Mouse (Mus musculus): ENCODE measurements around the gene Cfap43.

The Cfap43 gene

DNA sequence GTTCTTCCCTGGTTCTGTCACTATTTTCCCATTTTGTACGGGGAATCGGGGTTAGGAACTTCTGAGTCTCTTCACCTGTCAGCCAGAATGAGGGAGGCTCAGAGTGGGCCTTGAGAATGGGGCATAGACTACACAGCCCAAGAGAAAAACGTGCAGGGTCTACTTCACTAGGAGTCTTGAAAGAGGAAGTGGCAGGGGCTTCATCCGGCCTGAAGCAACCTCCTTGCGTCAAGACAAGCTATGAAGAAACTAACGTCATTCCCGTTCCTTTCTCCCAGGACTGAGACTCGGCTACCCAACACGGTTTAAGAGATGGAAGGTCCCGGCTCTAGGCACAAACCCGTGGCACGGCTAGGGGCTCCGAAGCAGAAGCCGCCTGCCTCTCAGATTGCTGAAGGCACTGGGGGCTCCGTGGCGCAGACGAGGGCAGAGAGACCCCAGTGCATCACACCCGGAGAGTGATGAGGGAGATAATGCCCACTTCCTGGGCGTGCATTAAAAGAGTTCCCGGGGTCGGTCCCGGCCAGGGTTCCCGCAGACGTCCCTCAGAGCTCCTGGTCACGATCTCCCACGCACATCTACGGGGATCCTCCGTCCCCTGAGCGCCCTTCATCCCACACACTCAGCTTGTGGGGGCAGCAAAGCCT lies 509 bp downstream of the Cfap43 start:
- in situ Hi-C loops (cut with MboI; ENCODE audit: low pct_unique_long_range_greater_than_20kb in 1 of 2, low sequenced_read_pairs in 2 of 2, unreplicated experiment in 1 of 2) = no loop called here

DNA sequence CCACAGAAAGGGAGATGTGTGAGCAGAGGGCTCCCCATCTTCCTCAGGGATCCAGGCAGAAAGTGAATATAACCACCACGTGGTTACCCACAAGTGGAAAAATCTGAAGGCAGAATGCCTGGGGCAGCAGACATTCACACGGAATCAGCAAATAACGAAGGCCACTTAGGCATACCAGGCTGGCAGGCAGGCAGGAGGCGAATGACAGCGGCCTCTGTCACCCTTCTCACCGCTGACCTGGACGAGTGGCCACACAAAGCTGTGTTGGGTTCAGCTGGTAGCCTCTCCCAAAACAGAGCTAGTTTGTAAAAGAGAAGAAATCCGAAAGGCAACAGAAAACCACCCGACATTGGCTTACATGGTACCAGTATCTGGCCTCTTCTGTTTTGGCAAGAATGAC lies 1.1 kb downstream of the Cfap43 start:
- in situ Hi-C loops (cut with MboI; ENCODE audit: low pct_unique_long_range_greater_than_20kb in 1 of 2, low sequenced_read_pairs in 2 of 2, unreplicated experiment in 1 of 2) = no loop called here

DNA sequence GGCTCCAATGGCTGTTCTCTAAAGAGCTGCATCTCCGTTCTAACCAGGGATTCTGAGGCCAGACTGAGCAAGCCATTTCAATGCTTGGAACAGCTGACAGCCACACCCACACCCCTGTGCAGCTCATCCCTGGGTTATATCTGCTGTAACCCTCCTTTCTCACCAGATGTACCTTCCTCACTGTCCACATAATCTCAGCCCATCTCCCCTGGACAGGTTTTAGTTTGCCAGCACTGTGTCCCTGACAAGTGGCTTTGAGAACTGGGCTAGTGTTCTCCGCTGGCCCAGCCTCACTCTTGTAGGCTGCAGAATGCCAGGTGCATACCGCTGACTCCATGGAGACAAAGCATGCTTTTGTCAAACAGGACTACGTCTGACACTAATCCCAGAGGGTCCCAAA lies 1.7 kb downstream of the Cfap43 start:
- in situ Hi-C loops (cut with MboI; ENCODE audit: low pct_unique_long_range_greater_than_20kb in 1 of 2, low sequenced_read_pairs in 2 of 2, unreplicated experiment in 1 of 2) = no loop called here

DNA sequence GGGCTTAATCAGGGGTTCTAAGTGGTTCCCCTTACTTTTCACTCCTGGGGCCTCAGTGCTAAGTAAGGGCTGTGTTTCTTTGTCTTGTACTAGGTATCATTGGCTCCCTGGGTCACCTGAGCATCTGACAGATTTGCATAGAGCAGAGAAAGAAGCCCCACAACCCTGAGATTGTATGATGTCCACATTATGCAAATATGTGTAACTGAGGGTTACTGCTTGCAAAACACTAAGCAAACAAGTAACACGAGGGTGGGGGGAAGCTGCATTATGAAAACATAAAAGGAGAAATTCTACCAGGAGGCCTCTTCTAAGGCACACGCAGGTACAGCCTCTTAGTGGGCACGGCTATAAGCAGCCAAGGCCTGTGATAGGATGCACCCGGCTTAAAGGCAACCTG lies 3.8 kb downstream of the Cfap43 start:
- in situ Hi-C loops (cut with MboI; ENCODE audit: low pct_unique_long_range_greater_than_20kb in 1 of 2, low sequenced_read_pairs in 2 of 2, unreplicated experiment in 1 of 2) = no loop called here

DNA sequence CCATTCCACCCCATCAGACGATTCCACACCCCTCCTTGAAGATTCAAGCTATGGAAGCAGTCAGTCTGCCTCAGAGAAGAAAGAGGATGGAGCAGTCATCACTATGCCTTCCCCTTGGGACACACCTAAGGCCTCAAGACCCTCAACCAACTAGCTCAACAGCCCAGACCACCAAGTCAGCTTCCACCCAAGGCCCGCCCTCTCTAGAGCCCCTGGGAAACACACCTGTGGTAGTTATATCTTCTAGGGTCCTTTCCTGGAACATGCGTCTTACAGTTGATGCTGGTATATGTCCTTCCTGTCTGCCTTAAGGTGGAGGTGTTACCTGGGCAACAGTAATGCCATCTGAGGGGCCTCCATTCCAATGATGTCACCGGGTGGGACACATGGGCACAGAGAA lies 4.9 kb downstream of the Cfap43 start:
- in situ Hi-C loops (cut with MboI; ENCODE audit: low pct_unique_long_range_greater_than_20kb in 1 of 2, low sequenced_read_pairs in 2 of 2, unreplicated experiment in 1 of 2) = no loop called here

DNA sequence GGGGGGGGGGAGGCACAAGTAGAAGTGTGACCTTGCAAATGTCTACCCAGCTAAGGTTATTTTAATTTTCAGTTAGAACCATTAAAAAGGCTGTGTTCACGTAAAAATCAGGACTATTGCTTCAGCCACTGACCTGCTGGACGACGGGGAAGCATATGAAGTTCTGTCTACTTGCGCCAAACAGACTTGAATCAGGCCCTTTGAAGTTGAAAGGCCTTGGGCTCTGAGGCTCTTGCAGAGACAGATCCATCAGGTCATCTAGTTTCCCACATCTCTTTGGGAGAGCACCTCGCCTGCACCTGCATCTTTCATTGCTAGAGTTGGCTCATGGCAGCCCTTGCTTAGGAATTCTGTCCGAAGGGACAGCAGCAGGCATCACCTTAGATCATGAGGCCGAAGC lies 5.7 kb downstream of the Cfap43 start:
- in situ Hi-C loops (cut with MboI; ENCODE audit: low pct_unique_long_range_greater_than_20kb in 1 of 2, low sequenced_read_pairs in 2 of 2, unreplicated experiment in 1 of 2) = no loop called here

DNA sequence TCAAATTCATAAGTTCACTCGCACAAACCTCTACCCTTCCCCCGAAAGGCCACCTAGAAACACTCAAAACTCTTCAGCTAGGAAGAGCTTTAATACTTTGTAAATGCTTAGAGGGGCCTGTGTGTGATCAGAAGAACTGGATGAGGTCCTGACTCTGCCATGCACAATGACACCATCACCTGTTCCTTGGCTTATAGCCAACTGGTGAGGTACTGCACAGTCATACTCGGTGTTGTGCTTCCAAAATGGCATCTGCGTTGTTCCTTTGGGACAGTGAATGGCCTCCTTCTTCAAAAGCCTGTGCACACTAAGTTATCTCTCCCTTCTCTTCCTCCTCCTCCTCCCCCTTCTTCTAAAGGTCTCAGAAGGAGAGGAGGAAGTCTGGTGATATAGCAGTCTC lies 8.3 kb downstream of the Cfap43 start:
- in situ Hi-C loops (cut with MboI; ENCODE audit: low pct_unique_long_range_greater_than_20kb in 1 of 2, low sequenced_read_pairs in 2 of 2, unreplicated experiment in 1 of 2) = no loop called here

DNA sequence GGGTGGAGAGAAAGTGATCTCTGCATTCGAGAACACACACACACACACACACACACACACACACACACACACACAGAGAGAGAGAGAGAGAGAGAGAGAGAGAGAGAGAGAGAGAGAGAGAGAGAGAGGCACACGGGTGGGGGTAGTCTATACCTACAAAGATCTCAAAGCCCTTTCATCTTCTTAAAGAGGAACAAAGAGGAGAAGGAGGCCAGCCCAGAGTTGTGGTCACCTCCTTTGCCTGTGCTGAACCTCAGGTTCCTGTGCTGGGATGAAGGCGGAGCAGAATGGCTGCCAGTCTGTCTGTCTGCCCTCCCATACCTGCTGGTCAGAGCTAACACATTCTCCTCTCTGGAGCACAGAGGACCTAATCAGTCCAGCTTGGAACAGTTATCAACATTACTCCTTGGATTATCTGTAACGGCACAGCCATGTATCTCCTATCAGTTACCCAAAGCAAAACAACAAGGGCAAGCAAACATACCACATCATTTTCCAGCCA lies 8.9 kb downstream of the Cfap43 start:
- in situ Hi-C loops (cut with MboI; ENCODE audit: low pct_unique_long_range_greater_than_20kb in 1 of 2, low sequenced_read_pairs in 2 of 2, unreplicated experiment in 1 of 2) = no loop called here

DNA sequence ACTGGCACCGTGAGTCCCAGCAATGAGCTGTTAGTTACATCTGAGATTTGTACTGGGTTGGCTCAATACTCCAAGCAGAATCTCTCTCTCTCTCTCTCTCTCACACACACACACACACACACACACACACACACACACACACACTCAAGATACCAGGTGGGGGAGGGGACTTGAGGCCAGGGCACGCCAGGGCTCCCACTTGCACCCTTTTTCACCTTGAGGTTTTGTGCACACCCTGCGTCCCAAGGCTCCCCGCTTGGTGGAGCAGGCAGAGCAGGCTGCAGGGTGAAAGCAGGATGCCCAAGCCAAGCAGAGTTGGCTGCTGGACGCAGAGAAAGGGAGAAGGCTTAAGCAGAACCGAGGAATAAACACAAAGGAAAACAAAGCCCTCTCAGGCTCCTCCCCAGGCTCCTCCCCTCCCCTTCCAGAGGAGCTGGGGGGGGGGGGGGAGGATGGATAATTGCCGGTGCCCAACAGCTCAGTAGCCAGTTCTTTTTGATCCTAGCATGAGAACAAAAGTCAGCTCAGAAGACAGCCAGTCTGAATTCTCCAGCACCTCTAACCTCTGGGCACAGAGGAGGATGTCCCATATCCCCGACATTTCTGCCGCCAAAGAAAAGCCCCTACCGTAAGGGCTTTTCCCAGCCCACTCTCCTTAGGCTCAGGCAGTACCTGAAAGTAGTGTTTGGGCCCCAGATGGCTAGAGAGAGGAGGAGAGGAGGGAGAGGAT lies 9.5 kb downstream of the Cfap43 start:
- in situ Hi-C loops (cut with MboI; ENCODE audit: low pct_unique_long_range_greater_than_20kb in 1 of 2, low sequenced_read_pairs in 2 of 2, unreplicated experiment in 1 of 2) = no loop called here

DNA sequence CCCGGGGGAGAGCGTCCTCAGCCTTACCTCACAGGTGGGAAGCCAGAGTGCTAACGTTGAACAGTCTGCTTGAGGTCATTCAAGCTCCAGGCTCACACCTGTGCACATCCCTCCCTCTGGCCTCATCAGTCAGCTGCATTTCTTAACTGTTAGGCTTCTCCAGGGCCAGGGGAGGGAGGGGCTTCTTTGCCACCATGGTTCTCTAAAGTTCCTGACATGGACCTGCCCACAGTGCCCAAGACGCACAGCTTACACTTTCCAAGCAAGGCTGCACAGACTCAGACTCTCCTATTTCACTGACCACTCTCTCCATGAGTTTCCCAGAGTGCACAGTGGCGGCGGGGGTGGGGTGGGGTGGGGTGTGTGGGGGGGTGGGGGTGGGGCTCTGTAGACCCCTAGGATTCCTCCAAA lies 10.1 kb downstream of the Cfap43 start:
- in situ Hi-C loops (cut with MboI; ENCODE audit: low pct_unique_long_range_greater_than_20kb in 1 of 2, low sequenced_read_pairs in 2 of 2, unreplicated experiment in 1 of 2) = no loop called here

DNA sequence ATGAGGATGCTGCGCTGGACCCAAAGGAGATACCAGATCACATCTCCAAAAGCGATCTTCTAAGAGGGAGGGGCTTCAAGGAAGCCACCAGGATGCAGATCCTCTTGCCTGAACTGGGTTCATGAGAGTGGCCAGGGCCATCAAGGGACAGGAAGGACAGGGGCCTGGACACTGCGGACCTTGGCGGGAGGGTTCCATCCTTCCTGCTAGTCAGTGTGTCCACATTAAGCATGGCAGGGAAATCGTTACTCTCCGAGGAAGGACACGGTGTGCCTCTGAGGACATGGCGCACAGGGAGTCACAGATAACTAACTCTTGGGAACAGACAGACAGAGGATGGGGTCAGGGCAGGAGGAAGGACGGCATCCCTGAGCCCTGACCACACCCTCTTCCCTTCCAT lies 11.5 kb downstream of the Cfap43 start:
- in situ Hi-C loops (cut with MboI; ENCODE audit: low pct_unique_long_range_greater_than_20kb in 1 of 2, low sequenced_read_pairs in 2 of 2, unreplicated experiment in 1 of 2) = no loop called here

DNA sequence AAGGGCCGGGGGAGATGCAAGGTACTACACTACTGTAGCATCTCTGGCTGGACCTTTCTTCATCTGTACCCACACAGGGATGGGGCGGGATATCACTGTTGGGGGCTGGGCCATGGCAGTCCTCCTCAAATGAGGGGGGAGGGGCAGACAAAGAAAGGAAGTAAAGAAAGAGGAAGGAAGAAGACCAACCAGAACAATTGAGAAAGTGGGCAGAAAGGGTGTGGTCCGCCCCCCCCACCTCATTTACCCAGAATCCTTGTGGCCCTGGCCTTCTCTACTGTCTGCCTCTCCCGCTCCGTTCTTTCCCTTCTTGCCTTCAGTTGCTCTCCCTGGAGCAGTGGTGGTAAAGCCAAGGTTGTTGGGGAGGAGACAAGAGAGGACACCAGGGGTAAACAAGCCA lies 13.5 kb downstream of the Cfap43 start:
- in situ Hi-C loops (cut with MboI; ENCODE audit: low pct_unique_long_range_greater_than_20kb in 1 of 2, low sequenced_read_pairs in 2 of 2, unreplicated experiment in 1 of 2) = no loop called here

DNA sequence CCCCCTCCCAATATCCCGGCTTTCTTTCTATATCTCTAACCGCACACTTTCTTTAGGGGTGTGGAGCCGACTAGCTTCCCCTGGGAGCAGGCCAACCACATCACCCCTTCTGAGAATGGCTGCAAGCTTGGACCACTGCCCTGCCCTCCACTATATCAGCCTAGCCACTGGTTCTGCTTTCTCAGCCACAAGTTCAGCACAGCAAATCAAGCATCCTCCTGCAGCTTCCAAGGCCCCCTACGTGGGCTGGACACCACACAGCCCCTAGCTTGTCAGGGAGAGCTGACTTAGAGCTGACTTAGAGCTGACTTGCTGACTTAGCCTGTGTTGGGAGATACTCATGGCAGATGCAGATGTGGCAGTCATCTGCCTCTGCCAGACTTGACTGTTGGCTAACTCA lies 14.0 kb downstream of the Cfap43 start:
- in situ Hi-C loops (cut with MboI; ENCODE audit: low pct_unique_long_range_greater_than_20kb in 1 of 2, low sequenced_read_pairs in 2 of 2, unreplicated experiment in 1 of 2) = no loop called here

DNA sequence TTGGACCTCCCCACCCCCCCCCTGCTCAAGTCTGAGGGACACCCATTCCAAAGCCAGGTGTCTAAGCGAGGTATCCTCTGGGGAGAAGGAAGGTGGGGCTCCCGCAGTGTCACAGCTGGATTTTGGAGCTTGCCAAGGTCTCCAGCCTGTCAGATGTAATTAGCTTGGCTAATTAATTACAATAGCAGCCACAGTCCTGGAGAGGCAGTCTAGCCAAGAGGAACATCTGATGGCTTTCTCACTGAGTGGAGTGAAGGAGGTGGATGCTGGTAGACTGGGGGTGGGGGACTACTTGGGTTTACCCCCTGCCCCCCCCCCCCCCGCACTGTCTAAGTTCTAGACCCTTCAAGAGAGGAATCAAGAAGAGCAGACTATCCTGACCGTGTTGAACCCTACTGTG lies 15.4 kb downstream of the Cfap43 start:
- in situ Hi-C loops (cut with MboI; ENCODE audit: low pct_unique_long_range_greater_than_20kb in 1 of 2, low sequenced_read_pairs in 2 of 2, unreplicated experiment in 1 of 2) = no loop called here

DNA sequence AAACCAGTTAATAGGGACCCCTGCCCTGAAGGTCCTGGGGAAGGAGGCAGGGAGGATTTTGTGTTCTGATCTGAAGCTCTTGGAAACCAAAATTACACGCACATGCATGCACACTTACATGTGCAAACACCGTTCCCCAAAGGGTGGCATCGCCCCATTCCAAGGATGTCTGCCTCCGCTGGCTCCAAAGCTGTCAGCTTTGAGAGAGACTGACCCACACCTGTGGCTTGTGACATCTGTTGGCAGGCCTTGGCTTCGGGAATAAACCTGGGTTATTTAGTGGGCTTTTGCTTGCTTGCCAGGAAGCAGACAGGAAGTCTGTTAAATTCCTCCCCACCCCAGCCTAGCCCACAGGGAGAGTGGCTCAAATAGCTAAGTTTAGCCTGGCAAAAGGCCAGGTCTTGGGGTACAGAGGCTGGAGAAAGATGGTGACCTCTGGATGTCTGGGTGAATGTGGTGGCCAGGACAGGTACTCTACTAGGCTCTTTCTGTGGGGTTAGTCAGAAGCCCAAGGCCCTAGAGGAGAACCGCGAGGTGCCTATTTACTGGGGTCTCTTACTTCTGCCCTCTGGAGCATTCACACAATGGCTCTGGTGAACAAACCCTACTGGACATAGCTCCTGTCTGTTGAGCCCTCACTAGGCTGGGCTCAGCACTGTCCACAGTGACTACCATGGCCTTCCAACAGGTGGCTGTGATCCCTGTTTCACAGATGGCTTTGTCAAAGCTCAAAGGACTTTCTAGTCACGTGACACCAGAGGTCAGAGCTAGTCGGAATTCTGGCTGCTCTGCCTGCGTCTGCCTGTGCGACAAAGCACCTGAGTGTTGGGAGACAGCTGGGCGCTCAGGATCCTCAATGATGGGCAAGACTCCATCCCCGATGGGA lies 16.5 kb downstream of the Cfap43 start:
- in situ Hi-C loops (cut with MboI; ENCODE audit: low pct_unique_long_range_greater_than_20kb in 1 of 2, low sequenced_read_pairs in 2 of 2, unreplicated experiment in 1 of 2) = no loop called here

DNA sequence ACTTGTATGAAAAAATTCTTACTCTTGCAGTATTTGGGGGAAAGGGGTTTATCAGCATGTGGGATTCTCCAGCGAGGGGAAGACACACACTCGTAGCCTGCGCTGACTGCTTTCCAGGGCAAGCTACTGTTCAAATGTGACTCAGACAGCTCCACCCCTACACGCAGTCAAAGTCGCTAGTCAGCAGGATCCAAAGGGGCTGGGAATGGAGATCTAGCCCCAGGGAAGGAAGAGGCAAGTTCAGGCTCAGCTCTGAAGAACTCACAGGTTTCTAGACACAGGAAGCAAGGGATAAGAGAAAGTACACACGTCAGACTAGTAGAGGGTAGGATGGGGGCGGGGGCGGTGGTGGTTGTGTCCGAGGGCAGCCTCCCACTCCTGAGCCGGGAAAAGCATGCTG lies 18.5 kb downstream of the Cfap43 start:
- in situ Hi-C loops (cut with MboI; ENCODE audit: low pct_unique_long_range_greater_than_20kb in 1 of 2, low sequenced_read_pairs in 2 of 2, unreplicated experiment in 1 of 2) = no loop called here

DNA sequence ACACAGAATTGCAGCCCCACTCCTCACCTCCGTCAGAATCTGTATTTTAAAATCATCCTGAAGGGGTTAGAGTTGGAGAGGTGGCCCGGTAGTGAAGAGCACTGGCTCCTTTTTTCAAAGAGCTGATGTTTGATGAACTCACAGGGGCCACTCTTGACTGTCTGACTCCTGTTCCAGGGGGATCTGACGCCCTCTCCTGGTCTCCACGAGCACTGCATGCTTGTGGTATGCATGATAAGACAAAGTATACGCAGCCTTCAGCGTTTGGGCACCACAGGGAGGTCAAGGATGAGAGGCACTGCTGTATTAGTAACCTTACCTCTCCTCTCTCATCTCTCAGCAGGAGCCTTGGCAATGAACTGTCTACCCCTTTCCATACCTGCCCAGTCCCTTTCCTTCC lies 19.1 kb downstream of the Cfap43 start:
- in situ Hi-C loops (cut with MboI; ENCODE audit: low pct_unique_long_range_greater_than_20kb in 1 of 2, low sequenced_read_pairs in 2 of 2, unreplicated experiment in 1 of 2) = no loop called here

DNA sequence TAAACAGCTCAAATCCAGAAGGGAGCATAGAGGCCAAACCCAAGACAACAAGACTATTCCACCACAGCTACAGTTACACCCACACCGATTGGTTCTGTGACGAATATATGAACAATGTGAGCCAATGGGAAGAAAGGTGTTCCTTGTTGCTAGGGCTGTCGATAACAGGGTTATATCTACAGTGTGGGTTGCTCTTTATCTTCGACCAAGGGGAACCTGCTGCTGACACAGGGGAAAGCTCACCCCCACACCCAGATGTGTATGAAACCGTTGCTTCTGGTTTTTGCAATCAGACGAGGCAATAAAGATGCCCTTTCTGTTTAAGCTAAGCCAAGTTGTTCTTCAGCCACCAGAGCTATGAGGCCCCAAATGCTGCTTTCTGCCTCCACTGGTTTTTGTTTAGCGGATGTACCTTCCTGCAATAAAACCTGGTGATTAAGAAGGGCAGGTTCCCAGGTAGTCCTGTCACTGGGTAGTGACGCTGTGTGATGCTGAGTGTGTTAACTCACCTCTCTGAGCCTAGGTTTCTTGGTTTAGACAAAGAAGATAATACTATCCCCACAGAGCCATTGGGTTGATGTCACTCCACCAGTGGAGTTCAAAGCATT lies 20.5 kb downstream of the Cfap43 start:
- in situ Hi-C loops (cut with MboI; ENCODE audit: low pct_unique_long_range_greater_than_20kb in 1 of 2, low sequenced_read_pairs in 2 of 2, unreplicated experiment in 1 of 2) = no loop called here

DNA sequence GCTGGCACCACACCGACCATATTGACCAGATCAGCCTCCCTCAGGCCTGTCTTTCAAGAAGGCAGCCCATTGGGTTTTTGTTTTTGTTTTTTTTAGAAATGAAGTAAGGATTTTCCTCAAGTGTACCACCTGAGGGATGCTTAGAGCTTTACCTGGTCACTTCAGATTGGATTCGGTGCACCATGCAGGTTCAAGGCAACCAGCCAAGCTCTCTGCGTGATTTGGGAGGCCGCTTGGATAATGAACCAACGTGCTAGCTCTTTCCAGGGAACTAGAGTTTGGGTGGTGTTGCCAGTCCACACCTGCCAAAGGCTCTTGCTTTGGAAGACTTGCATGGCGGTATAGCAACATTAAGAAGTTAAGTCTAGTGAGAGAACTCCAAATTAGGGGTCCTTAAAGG lies 26.0 kb downstream of the Cfap43 start:
- in situ Hi-C loops (cut with MboI; ENCODE audit: low pct_unique_long_range_greater_than_20kb in 1 of 2, low sequenced_read_pairs in 2 of 2, unreplicated experiment in 1 of 2) = no loop called here

Data from mouse embryonic stem cell (cell line).